Mouse (Mus musculus) brown adipose tissue, adult 24 weeks (tissue): ENCODE measurements around the gene D930020B18Rik. TPM values are rescaled to one million over a fixed set of nuclear protein-coding genes. Genes with fewer than 3 reads are reported as not detected.

Source experiments
- H3K27ac ChIP-seq: fragments of 200-500 bp; replicated peaks from 2 replicates; pipeline ENCODE4 v1.5.1; 2012; ENCODE audit warnings: low read depth, mild to moderate bottlenecking, low read length
- H3K4me1 ChIP-seq: fragments of 200-500 bp; 2 replicates; pipeline ENCODE4 v1.6.1; 2012; ENCODE audit warnings: low read length, mixed read lengths; ENCODE audit not compliant: control insufficient read depth, insufficient read depth, insufficient read length
- H3K4me3 ChIP-seq: fragments of 200-500 bp; 2 replicates; pipeline ENCODE4 v1.5.1; 2012; ENCODE audit warnings: low read depth, mild to moderate bottlenecking, low read length, moderate library complexity; ENCODE audit not compliant: insufficient read depth
- polyA plus RNA-seq: library from polyadenylated mRNA; stranded (reverse); fragments of >200 nt; gene quantifications from 2 replicates; pipeline ENCODE4 v1.2.4, GENCODE M21; 2012; ENCODE audit not compliant: missing spikeins, insufficient read depth, insufficient read length

D930020B18Rik gene
- not detected in 2 replicates for polyA plus RNA-seq

GRCm38 (mm10) chr10:121641272-121642053, at the start of gene D930020B18Rik:
D930020B18Rik (plus strand) TSS chr10:121641588.
- Histone ChIP-seq H3K4me1 (peaks cover 2% of the 10 kb centered on the region; the same call in 1 of the 2 replicates), H3K27ac (no peak within 1 kb of the TSS), H3K4me3 (peak within 1 kb of the TSS; percentile 46)

- H3K4me3 ChIP-seq, result no peak overlapping the region
Measured at GRCm38 (mm10) chr10:121596580-121596979, 44.8 kb upstream of the D930020B18Rik start.

GRCm38 (mm10) chr10:121601272-121601671, 40.1 kb upstream of the D930020B18Rik start:
- Histone ChIP-seq H3K27ac (no peak overlapping the region), H3K4me1 (no peaks in the 10 kb centered on the region), H3K4me3 (no peak overlapping the region)

More at GRCm38 (mm10) chr10:121596580-121596979, 44.8 kb upstream of the D930020B18Rik start:
- Histone ChIP-seq H3K4me1 (no peaks in the 10 kb centered on the region), H3K27ac (no peak overlapping the region; the same call in 1 of the 2 replicates)

GRCm38 (mm10) chr10:121603556-121603955, 37.8 kb upstream of the D930020B18Rik start:
- Histone ChIP-seq H3K27ac (no peak overlapping the region), H3K4me3 (no peak overlapping the region), H3K4me1 (no peaks in the 10 kb centered on the region)

- Histone ChIP-seq H3K27ac (no peak overlapping the region), H3K4me3 (no peak overlapping the region), H3K4me1 (no peaks in the 10 kb centered on the region)
Measured at GRCm38 (mm10) chr10:121604632-121605344, 36.6 kb upstream of the D930020B18Rik start.

GRCm38 (mm10) chr10:121608177-121608576, 33.2 kb upstream of the D930020B18Rik start:
- Histone ChIP-seq H3K4me3 (no peak overlapping the region), H3K27ac (no peak overlapping the region), H3K4me1 (no peaks in the 10 kb centered on the region)

- Histone ChIP-seq H3K4me1 (no peaks in the 10 kb centered on the region), H3K4me3 (no peak overlapping the region), H3K27ac (no peak overlapping the region)
Measured at GRCm38 (mm10) chr10:121611587-121611986, 29.8 kb upstream of the D930020B18Rik start.

- H3K4me3 ChIP-seq, result no peak overlapping the region
- H3K4me1 ChIP-seq, result no peaks in the 10 kb centered on the region
- H3K27ac ChIP-seq, result no peak overlapping the region
Measured at GRCm38 (mm10) chr10:121612448-121612847, 28.9 kb upstream of the D930020B18Rik start.

GRCm38 (mm10) chr10:121613570-121613969, 27.8 kb upstream of the D930020B18Rik start:
- no peak overlapping the region; the same call in 1 of the 2 replicates for H3K4me3 ChIP-seq

GRCm38 (mm10) chr10:121615146-121615870, 26.1 kb upstream of the D930020B18Rik start:
- no peak overlapping the region for H3K4me3 ChIP-seq
- H3K4me1 ChIP-seq, result no peaks in the 10 kb centered on the region
- no peak overlapping the region for H3K27ac ChIP-seq

More at GRCm38 (mm10) chr10:121613570-121613969, 27.8 kb upstream of the D930020B18Rik start:
- no peaks in the 10 kb centered on the region for H3K4me1 ChIP-seq
- peak overlapping the region; percentile 87 for H3K27ac ChIP-seq

GRCm38 (mm10) chr10:121615935-121616334, 25.5 kb upstream of the D930020B18Rik start:
- Histone ChIP-seq H3K27ac (no peak overlapping the region), H3K4me1 (no peaks in the 10 kb centered on the region), H3K4me3 (no peak overlapping the region)

- Histone ChIP-seq H3K27ac (no peak overlapping the region), H3K4me1 (peaks cover 4% of the 10 kb centered on the region; the same call in 1 of the 2 replicates), H3K4me3 (no peak overlapping the region)
Measured at GRCm38 (mm10) chr10:121622431-121622830, 19.0 kb upstream of the D930020B18Rik start.

- Histone ChIP-seq H3K27ac (no peak overlapping the region), H3K4me1 (peaks cover 4% of the 10 kb centered on the region; the same call in 1 of the 2 replicates), H3K4me3 (no peak overlapping the region)
Measured at GRCm38 (mm10) chr10:121623670-121624069, 17.7 kb upstream of the D930020B18Rik start.

GRCm38 (mm10) chr10:121625006-121625405, 16.4 kb upstream of the D930020B18Rik start:
- H3K27ac ChIP-seq, result no peak overlapping the region
- H3K4me1 ChIP-seq, result peaks cover 4% of the 10 kb centered on the region; the same call in 1 of the 2 replicates
- peak overlapping the region; percentile 70 for H3K4me3 ChIP-seq
